Mouse (Mus musculus) testis, adult 2 months (tissue): ENCODE data around the gene Tecpr2. TPM values are rescaled to one million over a fixed set of nuclear protein-coding genes. Genes with fewer than 3 reads are reported as not detected.

Source experiments
- H3K27ac ChIP-seq: fragments of 200-500 bp; 2 replicates; pipeline ENCODE4 v1.5.1; 2012; ENCODE audit warnings: low read depth, low read length; ENCODE audit not compliant: control insufficient read depth, insufficient read depth
- H3K27me3 ChIP-seq: fragments of 200-500 bp; 2 replicates; pipeline ENCODE4 v1.6.1; 2012; ENCODE audit warnings: mild to moderate bottlenecking, low read length, moderate library complexity; ENCODE audit not compliant: control insufficient read depth, insufficient read depth
- H3K36me3 ChIP-seq: fragments of 200-500 bp; 2 replicates; pipeline ENCODE4 v1.6.1; 2012; ENCODE audit warnings: mild to moderate bottlenecking, low read length; ENCODE audit not compliant: control insufficient read depth, insufficient read depth
- H3K4me1 ChIP-seq: fragments of 200-500 bp; 2 replicates; pipeline ENCODE4 v1.6.1; 2012; ENCODE audit warnings: low read length; ENCODE audit not compliant: control insufficient read depth, insufficient read depth
- H3K4me3 ChIP-seq: fragments of 200-500 bp; 2 replicates; pipeline ENCODE4 v1.5.1; 2012; ENCODE audit warnings: low read depth, mild to moderate bottlenecking, low read length, moderate library complexity, mixed read lengths; ENCODE audit not compliant: control insufficient read depth
- CTCF ChIP-seq: fragments of 200-500 bp; IDR thresholded peaks from 2 replicates; pipeline ENCODE4 v1.5.1; 2012; ENCODE audit warnings: low read depth, mild to moderate bottlenecking, inconsistent platforms, low read length, moderate library complexity; ENCODE audit not compliant: control insufficient read depth, insufficient read depth, insufficient replicate concordance
- POLR2A ChIP-seq: fragments of 200-500 bp; IDR thresholded peaks from 2 replicates; pipeline ENCODE4 v1.6.1; 2012; ENCODE audit warnings: low read depth, mild to moderate bottlenecking, inconsistent platforms, low read length, moderate library complexity; ENCODE audit not compliant: control insufficient read depth
- polyA plus RNA-seq: library from polyadenylated mRNA; depleted of rRNA; stranded (reverse); fragments of >200 nt; gene quantifications from 2 replicates; pipeline ENCODE4 v1.2.3, GENCODE M21; 2012

Gene Tecpr2
- polyA plus RNA-seq, 1 experiment: 7.1 TPM

GRCm38 (mm10) chr12:110993226-110993625 lies 104.2 kb downstream of the Tecpr2 start:
- TF ChIP-seq CTCF (no peak), POLR2A (no peak)
- H3K36me3 ChIP-seq: no peaks in the 10 kb centered on the region
- H3K27ac ChIP-seq: no peak overlapping the region
- peaks cover 14% of the 10 kb centered on the region for H3K4me1 ChIP-seq
- no peak overlapping the region for H3K4me3 ChIP-seq
- H3K27me3 ChIP-seq: no peaks in the 10 kb centered on the region; the same call in 1 of the 2 replicates

- Histone ChIP-seq H3K27me3 (no peaks in the 10 kb centered on the region; the same call in 1 of the 2 replicates), H3K27ac (no peak overlapping the region), H3K4me3 (no peak overlapping the region), H3K36me3 (no peaks in the 10 kb centered on the region), H3K4me1 (peaks cover 14% of the 10 kb centered on the region)
- TF ChIP-seq POLR2A (no peak), CTCF (no peak)
Measured at GRCm38 (mm10) chr12:110994666-110995065, 105.6 kb downstream of the Tecpr2 start.

- Histone ChIP-seq H3K27me3 (no peaks in the 10 kb centered on the region), H3K27ac (no peak overlapping the region), H3K4me1 (peaks cover 1% of the 10 kb centered on the region), H3K36me3 (no peaks in the 10 kb centered on the region), H3K4me3 (no peak overlapping the region)
- TF ChIP-seq CTCF (no peak), POLR2A (no peak)
Measured at GRCm38 (mm10) chr12:110998092-110998491, 109.0 kb downstream of the Tecpr2 start.

- Histone ChIP-seq H3K4me3 (no peak overlapping the region), H3K36me3 (no peaks in the 10 kb centered on the region), H3K4me1 (no peaks in the 10 kb centered on the region), H3K27ac (no peak overlapping the region), H3K27me3 (no peaks in the 10 kb centered on the region)
- TF ChIP-seq CTCF: no peak
- no peak for TF ChIP-seq POLR2A
Measured at GRCm38 (mm10) chr12:110999820-111000219, 110.8 kb downstream of the Tecpr2 start.

GRCm38 (mm10) chr12:111000956-111001355 lies 111.9 kb downstream of the Tecpr2 start:
- TF ChIP-seq POLR2A (no peak), CTCF (no peak)
- no peaks in the 10 kb centered on the region for H3K27me3 ChIP-seq
- no peak overlapping the region for H3K27ac ChIP-seq
- no peaks in the 10 kb centered on the region for H3K4me1 ChIP-seq
- H3K4me3 ChIP-seq: no peak overlapping the region
- no peaks in the 10 kb centered on the region for H3K36me3 ChIP-seq

GRCm38 (mm10) chr12:111004142-111004541 lies 115.1 kb downstream of the Tecpr2 start:
- H3K4me3 ChIP-seq: no peak overlapping the region
- TF ChIP-seq POLR2A (no peak), CTCF (no peak)
- H3K36me3 ChIP-seq: no peaks in the 10 kb centered on the region
- no peak overlapping the region for H3K27ac ChIP-seq
- peaks cover 3% of the 10 kb centered on the region for H3K4me1 ChIP-seq
- H3K27me3 ChIP-seq: no peaks in the 10 kb centered on the region

GRCm38 (mm10) chr12:111005803-111006202 lies 116.7 kb downstream of the Tecpr2 start:
- TF ChIP-seq POLR2A (no peak), CTCF (no peak)
- Histone ChIP-seq H3K36me3 (no peaks in the 10 kb centered on the region), H3K27ac (no peak overlapping the region), H3K4me1 (peaks cover 3% of the 10 kb centered on the region), H3K27me3 (no peaks in the 10 kb centered on the region), H3K4me3 (no peak overlapping the region)

- TF ChIP-seq CTCF (no peak), POLR2A (no peak)
- no peak overlapping the region for H3K4me3 ChIP-seq
- peaks cover 3% of the 10 kb centered on the region for H3K4me1 ChIP-seq
- no peaks in the 10 kb centered on the region for H3K27me3 ChIP-seq
- no peak overlapping the region for H3K27ac ChIP-seq
- H3K36me3 ChIP-seq: no peaks in the 10 kb centered on the region
Measured at GRCm38 (mm10) chr12:111006339-111006738, 117.3 kb downstream of the Tecpr2 start.
